Mouse (Mus musculus) hindbrain, embryonic 10.5 days (tissue): ENCODE measurements around the gene Cep128. TPM values are rescaled to one million over a fixed set of nuclear protein-coding genes. Genes with fewer than 3 reads are reported as not detected.
"Not testable (repeated sequence)": the region's sequence is repeated elsewhere in the genome, so short reads cannot be mapped to it uniquely, and the experiment has no call there.

Experiments
- DNase-seq: peaks from one replicate; pipeline ENCODE4 v3.0.0-alpha.2; 2017; ENCODE audit warnings: low spot score
- H3K27ac ChIP-seq: fragments of 300-500 bp; sonication (generic); 2 replicates; pipeline ENCODE4 v1.5.1; 2016; ENCODE audit warnings: mild to moderate bottlenecking, moderate library complexity
- H3K27me3 ChIP-seq: fragments of 300-500 bp; sonication (generic); 2 replicates; pipeline ENCODE4 v1.6.1; 2016; ENCODE audit warnings: mild to moderate bottlenecking; ENCODE audit not compliant: poor library complexity, insufficient read depth, severe bottlenecking
- H3K36me3 ChIP-seq: fragments of 300-500 bp; sonication (generic); 2 replicates; pipeline ENCODE4 v1.6.1; 2016; ENCODE audit warnings: mild to moderate bottlenecking, moderate library complexity
- H3K4me1 ChIP-seq: fragments of 300-500 bp; sonication (generic); replicated peaks from 2 replicates; pipeline ENCODE4 v1.6.1; 2016; ENCODE audit warnings: mild to moderate bottlenecking
- H3K4me3 ChIP-seq: fragments of 300-500 bp; sonication (generic); 2 replicates; pipeline ENCODE4 v1.5.1; 2016; ENCODE audit warnings: mild to moderate bottlenecking, moderate library complexity
- H3K9me3 ChIP-seq: fragments of 300-500 bp; sonication (generic); 2 replicates; pipeline ENCODE4 v1.6.1; 2016; ENCODE audit warnings: mild to moderate bottlenecking, moderate library complexity
- WGBS: fragments of 180-500 bp; shearing (Covaris S2); methylation state at CpG from one replicate; pipeline ENCODE4 v1.1.7; 2016; 5-methylcytosine and 5-hydroxymethylcytosine counted together
- polyA plus RNA-seq: library from polyadenylated mRNA; unstranded; fragments of >200 nt; fragmentation: Nextera tagmentation; extraction: Ambion mirVana; gene quantifications from 2 replicates; pipeline ENCODE4 v1.2.1, GENCODE M21; 2016

Cep128 gene
- polyA plus RNA-seq, 1 experiment from 2014 or later: 9.0 TPM

- 85% methylated on average over 6 of the region's 6 CpGs for WGBS
- Histone ChIP-seq H3K36me3 (no peaks in the 10 kb centered on the region), H3K27ac (no peak overlapping the region), H3K27me3 (no peaks in the 10 kb centered on the region), H3K4me3 (no peak overlapping the region), H3K4me1 (no peaks in the 10 kb centered on the region), H3K9me3 (no peaks in the 10 kb centered on the region)
- DNase-seq: no peak
Measured at GRCm38 (mm10) chr12:91015075-91015474, 369.1 kb downstream of the Cep128 start.

GRCm38 (mm10) chr12:91013043-91013442 lies 371.2 kb downstream of the Cep128 start:
- no peak overlapping the region for H3K4me3 ChIP-seq
- H3K36me3 ChIP-seq: no peaks in the 10 kb centered on the region
- H3K4me1 ChIP-seq: no peaks in the 10 kb centered on the region
- H3K9me3 ChIP-seq: no peaks in the 10 kb centered on the region
- WGBS: 90% methylated on average over 6 of the region's 6 CpGs
- no peak for DNase-seq
- H3K27me3 ChIP-seq: no peaks in the 10 kb centered on the region
- H3K27ac ChIP-seq: no peak overlapping the region

GRCm38 (mm10) chr12:91012184-91012583 lies 372.0 kb downstream of the Cep128 start:
- no peak overlapping the region for H3K4me3 ChIP-seq
- DNase-seq: no peak
- H3K27ac ChIP-seq: no peak overlapping the region
- no peaks in the 10 kb centered on the region for H3K27me3 ChIP-seq
- no peaks in the 10 kb centered on the region for H3K36me3 ChIP-seq
- no peaks in the 10 kb centered on the region for H3K4me1 ChIP-seq
- H3K9me3 ChIP-seq: no peaks in the 10 kb centered on the region
- WGBS: 74% methylated on average over 4 of the region's 4 CpGs

DNA sequence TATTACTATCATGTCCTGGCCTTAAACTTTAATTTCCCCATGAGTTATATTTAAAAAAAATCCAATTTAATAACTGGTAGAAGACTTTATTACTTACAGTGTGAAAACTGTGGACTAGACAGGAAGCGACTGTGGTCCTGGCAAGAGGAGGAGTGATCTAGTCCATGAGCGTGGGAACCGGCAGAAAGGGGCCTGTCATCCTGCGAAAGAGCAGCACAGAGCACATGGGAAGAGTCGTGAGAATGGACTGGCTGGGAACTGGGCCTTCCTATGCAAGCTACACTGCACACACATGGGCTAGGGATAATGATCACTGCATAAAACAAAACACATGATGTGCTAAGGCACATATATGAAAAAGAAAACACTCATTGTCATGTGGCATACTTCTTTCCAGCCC lies 375.5 kb downstream of the Cep128 start:
- Histone ChIP-seq H3K9me3 (no peaks in the 10 kb centered on the region), H3K27me3 (no peaks in the 10 kb centered on the region), H3K36me3 (no peaks in the 10 kb centered on the region), H3K27ac (no peak overlapping the region), H3K4me1 (no peaks in the 10 kb centered on the region), H3K4me3 (no peak overlapping the region)
- 85% methylated on average over 5 of the region's 5 CpGs for WGBS
- no peak for DNase-seq

- no peaks in the 10 kb centered on the region for H3K9me3 ChIP-seq
- H3K27ac ChIP-seq: no peak overlapping the region
- no peaks in the 10 kb centered on the region for H3K36me3 ChIP-seq
- H3K27me3 ChIP-seq: no peaks in the 10 kb centered on the region
- no peak for DNase-seq
- no peaks in the 10 kb centered on the region for H3K4me1 ChIP-seq
- 89% methylated on average over 3 of the region's 3 CpGs for WGBS
- no peak overlapping the region for H3K4me3 ChIP-seq
Measured at GRCm38 (mm10) chr12:91008170-91008569, 376.0 kb downstream of the Cep128 start.

DNA sequence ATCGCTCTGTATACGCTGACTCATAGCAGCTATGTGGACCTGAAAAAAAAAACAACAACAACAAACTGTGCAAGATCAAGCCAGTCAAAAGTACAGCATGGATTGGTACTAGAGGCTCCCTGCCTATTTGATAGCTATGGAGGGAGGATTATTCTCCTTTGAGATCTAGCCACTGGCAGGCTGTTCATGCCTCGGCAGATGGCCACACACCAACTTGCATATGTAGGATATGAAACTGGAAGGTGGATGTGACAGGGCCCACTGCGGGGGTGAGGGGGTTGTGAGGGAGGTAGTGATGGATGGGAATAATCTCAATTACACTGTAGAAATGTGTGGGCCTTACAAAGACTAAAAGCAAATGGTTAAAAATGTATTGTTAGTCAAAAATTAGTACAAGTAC lies 386.7 kb downstream of the Cep128 start:
- Histone ChIP-seq H3K27ac (no peak overlapping the region), H3K9me3 (no peaks in the 10 kb centered on the region), H3K27me3 (no peaks in the 10 kb centered on the region), H3K36me3 (no peaks in the 10 kb centered on the region), H3K4me1 (no peaks in the 10 kb centered on the region), H3K4me3 (no peak overlapping the region)
- no peak for DNase-seq
- WGBS: 95% methylated on average over 4 of the region's 4 CpGs

DNA sequence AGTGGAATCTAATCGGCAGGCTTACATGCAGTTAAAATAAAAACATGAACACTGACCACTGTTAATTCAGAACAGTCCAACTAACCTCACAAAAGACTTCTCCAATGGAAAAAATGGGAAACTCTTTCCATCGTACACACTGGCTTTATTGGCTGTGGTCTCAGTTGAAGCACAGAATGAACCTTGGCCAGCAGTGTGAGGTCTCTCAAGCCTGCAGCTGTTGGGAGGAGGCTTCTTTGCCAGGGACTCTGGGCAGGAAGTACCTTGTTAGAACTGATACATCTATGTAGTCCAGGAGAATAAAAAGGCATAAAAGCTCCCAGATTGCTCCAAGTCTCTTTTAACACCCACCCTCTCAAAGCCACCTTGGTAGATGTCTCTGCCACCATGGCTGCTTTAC lies 390.9 kb downstream of the Cep128 start:
- no peaks in the 10 kb centered on the region for H3K4me1 ChIP-seq
- H3K27me3 ChIP-seq: no peaks in the 10 kb centered on the region
- H3K4me3 ChIP-seq: no peak overlapping the region
- no peak overlapping the region for H3K27ac ChIP-seq
- no peak for DNase-seq
- no peaks in the 10 kb centered on the region for H3K36me3 ChIP-seq
- 89% methylated on average over 2 of the region's 2 CpGs for WGBS
- no peaks in the 10 kb centered on the region for H3K9me3 ChIP-seq

DNA sequence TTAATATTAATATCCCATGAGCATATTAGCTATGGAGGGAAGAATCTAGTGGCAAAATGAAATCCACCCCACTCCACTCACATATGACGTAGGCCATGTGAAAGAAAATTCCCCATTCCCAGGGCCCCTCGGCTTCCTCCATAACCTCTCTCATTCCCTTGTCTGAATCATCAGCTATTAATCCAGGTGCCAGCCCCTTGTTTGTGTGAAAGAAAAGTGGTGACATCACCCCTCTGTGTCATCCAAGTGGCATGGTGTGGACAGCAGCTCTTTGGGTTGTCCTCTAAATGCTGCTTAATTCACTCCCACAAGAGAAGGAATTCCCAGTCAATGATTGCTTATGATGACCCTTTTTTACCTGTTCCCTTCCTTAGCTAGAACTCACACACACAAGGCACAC lies 396.4 kb downstream of the Cep128 start:
- Histone ChIP-seq H3K27ac (no peak overlapping the region), H3K4me3 (no peak overlapping the region), H3K27me3 (no peaks in the 10 kb centered on the region), H3K4me1 (no peaks in the 10 kb centered on the region), H3K9me3 (no peaks in the 10 kb centered on the region), H3K36me3 (no peaks in the 10 kb centered on the region)
- no peak for DNase-seq
- WGBS: 92% methylated on average over 2 of the region's 2 CpGs

- no peaks in the 10 kb centered on the region for H3K4me1 ChIP-seq
- H3K27ac ChIP-seq: no peak overlapping the region
- H3K4me3 ChIP-seq: no peak overlapping the region
- no peaks in the 10 kb centered on the region for H3K36me3 ChIP-seq
- 84% methylated on average over 6 of the region's 6 CpGs for WGBS
- H3K27me3 ChIP-seq: no peaks in the 10 kb centered on the region
- H3K9me3 ChIP-seq: no peaks in the 10 kb centered on the region
- DNase-seq: no peak
Measured at GRCm38 (mm10) chr12:90987259-90987658, 396.9 kb downstream of the Cep128 start.

DNA sequence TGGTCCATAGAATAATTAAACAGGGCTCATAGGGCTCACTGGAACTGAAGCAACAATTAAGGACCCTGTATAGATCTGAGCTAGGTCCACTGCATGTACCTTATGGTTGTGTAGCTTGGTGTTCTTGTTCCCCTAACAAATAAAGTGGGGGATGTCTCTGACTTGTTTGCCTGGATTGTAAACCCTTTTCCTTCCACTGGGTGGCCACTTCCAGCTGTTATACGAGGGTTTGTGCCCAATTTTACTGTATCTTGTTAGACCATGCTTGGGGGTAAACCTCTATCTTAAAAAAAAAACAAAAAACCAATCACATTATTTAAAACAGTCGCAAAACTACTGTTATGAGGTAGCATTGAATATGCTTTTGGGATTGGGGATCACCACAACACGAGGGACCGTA lies 402.2 kb downstream of the Cep128 start:
- H3K4me1 ChIP-seq: no peaks in the 10 kb centered on the region
- H3K9me3 ChIP-seq: no peaks in the 10 kb centered on the region
- no peak overlapping the region for H3K27ac ChIP-seq
- H3K27me3 ChIP-seq: no peaks in the 10 kb centered on the region
- no peaks in the 10 kb centered on the region for H3K36me3 ChIP-seq
- 85% methylated on average over 4 of the region's 4 CpGs for WGBS
- DNase-seq: no peak
- H3K4me3 ChIP-seq: no peak overlapping the region

GRCm38 (mm10) chr12:90976406-90976805 lies 407.8 kb downstream of the Cep128 start:
- WGBS: 86% methylated on average over 9 of the region's 9 CpGs
- not testable (repeated sequence) for H3K27me3 ChIP-seq

GRCm38 (mm10) chr12:90975429-90975828 lies 408.8 kb downstream of the Cep128 start:
- Histone ChIP-seq H3K36me3 (no peaks in the 10 kb centered on the region), H3K4me1 (no peaks in the 10 kb centered on the region), H3K27me3 (no peaks in the 10 kb centered on the region), H3K4me3 (no peak overlapping the region), H3K9me3 (no peaks in the 10 kb centered on the region), H3K27ac (no peak overlapping the region)
- 27% methylated on average over 2 of the region's 2 CpGs for WGBS
- DNase-seq: no peak

More at GRCm38 (mm10) chr12:90976406-90976805, 407.8 kb downstream of the Cep128 start:
- not testable (repeated sequence) for H3K4me3 ChIP-seq, H3K4me1 ChIP-seq, H3K27ac ChIP-seq, H3K9me3 ChIP-seq, H3K36me3 ChIP-seq, DNase-seq

DNA sequence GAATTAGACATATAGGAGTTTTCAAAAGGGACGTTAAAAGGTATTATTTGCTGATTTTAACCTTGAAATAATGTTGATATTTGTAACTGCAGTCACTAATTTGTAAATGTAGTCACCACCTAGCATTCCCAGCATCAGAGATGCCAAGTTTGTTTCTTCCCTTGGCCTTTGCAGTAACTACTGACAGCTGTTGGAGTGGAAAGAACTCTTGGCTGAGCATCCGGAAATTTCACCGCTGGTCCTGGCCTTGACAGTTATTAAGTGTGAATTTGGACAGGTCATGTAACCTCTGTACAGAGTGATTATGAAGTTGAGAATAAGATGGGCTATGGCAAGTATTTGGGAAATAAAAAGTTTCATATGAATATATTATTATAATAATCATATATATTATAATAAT lies 413.1 kb downstream of the Cep128 start:
- H3K9me3 ChIP-seq: no peaks in the 10 kb centered on the region
- 90% methylated on average over 3 of the region's 3 CpGs for WGBS
- H3K4me3 ChIP-seq: no peak overlapping the region
- H3K27ac ChIP-seq: no peak overlapping the region
- H3K4me1 ChIP-seq: no peaks in the 10 kb centered on the region
- no peaks in the 10 kb centered on the region for H3K27me3 ChIP-seq
- H3K36me3 ChIP-seq: no peaks in the 10 kb centered on the region
- no peak for DNase-seq

DNA sequence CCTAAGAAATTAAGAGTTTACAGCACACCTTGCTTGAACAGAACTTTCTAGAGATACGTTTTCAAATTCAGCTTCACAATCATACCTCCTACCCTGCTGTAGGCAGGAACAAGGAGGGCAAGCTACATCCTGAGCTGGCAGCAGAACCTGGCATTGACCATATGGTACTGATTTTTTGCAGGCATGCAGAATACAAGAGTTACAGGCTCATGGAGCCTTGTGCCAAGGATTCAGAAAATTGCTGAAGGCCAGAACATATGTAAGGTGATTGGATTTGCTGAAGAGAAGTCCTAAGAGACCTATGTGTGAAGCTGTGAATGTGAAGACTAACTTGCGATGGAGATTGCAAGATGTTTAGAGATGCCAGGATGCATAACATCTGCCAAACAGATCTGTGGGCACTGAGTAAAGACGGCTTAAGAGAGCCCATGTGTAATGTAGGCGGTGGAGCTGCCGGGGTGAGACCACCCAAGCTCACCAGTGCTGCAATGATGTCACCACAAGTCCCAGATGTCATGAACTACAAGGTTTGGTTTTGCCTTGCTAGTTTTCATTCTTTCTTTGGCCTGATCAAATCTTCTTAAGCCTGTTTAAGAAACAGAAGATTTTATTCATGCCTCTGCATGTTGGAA lies 422.7 kb downstream of the Cep128 start:
- H3K27ac ChIP-seq: no peak overlapping the region
- H3K36me3 ChIP-seq: no peaks in the 10 kb centered on the region
- no peak for DNase-seq
- no peaks in the 10 kb centered on the region for H3K4me1 ChIP-seq
- 83% methylated on average over 5 of the region's 5 CpGs for WGBS
- H3K9me3 ChIP-seq: no peaks in the 10 kb centered on the region
- H3K27me3 ChIP-seq: no peaks in the 10 kb centered on the region
- no peak overlapping the region for H3K4me3 ChIP-seq
